Mouse (Mus musculus): ENCODE data around the gene Dclk2. TPM values are rescaled to one million over a fixed set of nuclear protein-coding genes. Genes with fewer than 3 reads are reported as not detected.

Gene Dclk2
- 1 to 10 TPM; 2.6 to 4.2 TPM for total RNA-seq (2021)
- long read RNA-seq, experiment 1, full-length matches to known transcripts: 2 of 4 reads
- long read RNA-seq, experiment 1, partial matches to known transcripts: 1 of 4 reads
- long read RNA-seq, experiment 1, other reads (novel, unspliced or antisense): 1 of 4 reads
- long read RNA-seq, experiment 2, partial matches to known transcripts: 0 of 2 reads
- long read RNA-seq, experiment 2, other reads (novel, unspliced or antisense): 1 of 2 reads

DNA sequence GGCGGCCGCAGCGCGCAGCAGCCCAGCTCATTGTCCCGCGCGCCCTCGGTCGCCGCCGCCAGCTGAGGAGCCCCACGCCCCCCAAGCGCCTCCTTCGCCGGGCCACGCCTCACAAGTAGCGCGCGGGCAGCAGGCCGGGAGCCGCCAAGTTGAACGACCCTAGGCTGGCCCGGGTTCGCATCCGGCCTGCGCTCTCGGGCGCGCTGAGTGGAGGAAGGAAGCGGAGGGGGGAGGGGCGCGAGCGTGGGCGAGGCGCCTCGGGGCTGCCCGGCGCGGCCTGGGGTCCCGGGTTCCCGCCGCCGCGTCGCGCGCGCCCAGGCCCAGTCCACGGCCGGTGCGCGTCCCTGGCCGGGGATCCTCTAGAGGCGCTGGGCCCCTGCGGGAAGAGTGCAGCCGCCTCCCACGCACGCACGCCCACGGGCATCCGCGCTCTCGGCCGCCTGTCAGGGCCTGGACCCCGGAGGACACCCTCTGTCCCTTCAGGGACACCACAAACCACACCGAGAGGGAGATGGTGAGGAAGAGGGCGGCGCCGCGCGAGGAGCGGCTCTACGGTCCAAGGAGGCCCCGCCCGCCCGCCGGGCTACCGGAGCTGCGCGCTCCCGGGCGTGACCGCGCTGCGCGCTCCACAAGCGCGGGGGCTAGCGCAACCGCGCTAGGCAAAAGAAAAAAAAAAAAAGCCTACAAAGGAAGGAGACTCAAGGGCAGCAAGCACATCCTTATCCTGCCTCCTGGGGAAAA is at the start of gene Dclk2:
TSS of gene Dclk2 (minus strand) at position 510 of the 741 bp plus-strand sequence.
- intact Hi-C loops (cut with DNase I): loop anchor here (5.0 to 10.0 kb wide), 2 partner anchors 54 to 83 kb away; no protein-coding TSS in a partner anchor
- DNase-seq: peak; percentile 84 to 86

DNA sequence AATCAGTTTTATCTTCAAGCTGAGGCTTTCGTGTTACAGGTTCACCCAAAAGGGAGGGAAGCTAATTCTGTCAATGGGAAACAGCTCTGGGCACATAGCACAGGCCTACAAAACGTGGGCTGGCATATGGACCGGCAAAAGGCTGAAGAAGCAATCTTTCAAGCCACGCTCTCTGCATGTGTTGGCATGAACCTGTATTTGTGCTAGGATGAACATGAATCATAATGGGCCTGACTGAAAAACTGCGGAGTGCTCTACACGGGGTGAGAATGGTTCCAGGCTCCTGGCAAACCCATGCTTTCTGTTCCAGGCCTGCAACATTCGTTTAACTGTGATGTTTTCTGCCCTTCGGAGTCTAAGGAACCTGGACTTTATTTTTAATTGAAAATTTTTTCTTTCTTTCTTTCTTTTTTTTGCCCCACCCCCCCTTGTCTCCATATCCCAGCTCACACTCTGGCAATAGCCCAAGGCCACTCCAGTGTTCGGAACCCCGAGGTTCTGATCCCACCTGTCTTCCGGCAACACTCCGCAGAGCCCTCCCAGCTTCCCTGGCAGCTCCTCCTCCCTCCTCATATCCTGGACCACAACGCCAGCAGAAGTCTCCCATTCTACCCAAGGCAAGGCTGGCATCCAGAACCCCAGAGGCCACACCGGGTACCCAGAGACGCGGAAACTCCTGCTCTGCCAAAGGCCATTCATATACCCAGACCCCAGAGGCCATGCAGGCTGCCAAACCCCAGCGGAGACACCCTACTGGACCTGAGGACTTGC is 42.2 kb upstream of the Dclk2 start:
- DNase-seq: no peak
- intact Hi-C loops (cut with DNase I): no loop called here

DNA sequence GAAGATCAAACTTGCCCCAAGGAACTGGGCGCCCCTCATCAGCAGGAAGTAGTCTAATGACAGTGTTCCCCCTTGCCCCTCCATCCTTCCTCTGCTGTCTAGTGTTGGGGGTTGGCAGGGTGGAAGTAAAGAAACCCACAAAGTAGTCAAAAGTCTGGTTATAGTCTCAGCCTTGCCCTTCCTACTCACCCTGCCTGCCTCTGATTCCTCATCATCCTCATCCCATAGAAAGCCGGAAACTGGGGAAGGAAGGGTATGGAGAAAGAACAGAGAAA is 40.7 kb upstream of the Dclk2 start:
- intact Hi-C loops (cut with DNase I): no loop called here
- DNase-seq: no peak

DNA sequence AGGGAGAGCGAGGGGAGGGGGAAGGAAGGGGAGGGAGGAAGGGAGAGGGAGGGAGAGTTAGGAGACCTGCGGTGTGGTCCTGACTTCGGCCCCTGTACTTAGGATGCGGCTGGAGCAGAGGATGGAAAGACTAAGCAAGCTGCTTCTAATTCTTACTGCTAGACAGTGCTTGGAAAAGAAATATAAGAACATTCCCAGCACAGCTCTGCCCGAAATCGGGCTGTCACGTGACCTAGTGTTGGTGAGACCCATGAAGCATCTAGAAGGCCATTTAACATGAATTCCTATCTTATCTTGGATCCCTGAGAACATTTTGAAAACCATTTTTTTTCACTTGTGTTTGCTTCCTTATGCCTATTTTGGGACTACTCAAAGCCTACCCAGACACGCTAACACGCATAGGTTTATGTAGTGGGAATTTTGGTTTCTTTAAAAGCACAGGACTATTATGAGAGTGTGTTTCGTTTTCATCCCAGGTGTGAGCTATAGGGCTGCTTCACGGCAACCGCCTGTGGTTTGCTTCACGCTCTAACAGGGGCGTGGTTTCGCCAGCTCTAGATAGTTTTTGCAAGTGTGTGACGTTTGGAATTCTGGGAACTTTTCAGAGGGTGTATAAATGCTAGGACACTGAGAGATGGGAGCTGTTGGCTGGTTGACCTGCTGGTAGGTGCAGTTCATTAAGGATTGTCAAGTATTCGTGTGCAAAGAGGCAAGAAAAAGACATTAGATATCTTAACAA is 40.2 kb upstream of the Dclk2 start:
- intact Hi-C loops (cut with DNase I): no loop called here
- no peak for DNase-seq

DNA sequence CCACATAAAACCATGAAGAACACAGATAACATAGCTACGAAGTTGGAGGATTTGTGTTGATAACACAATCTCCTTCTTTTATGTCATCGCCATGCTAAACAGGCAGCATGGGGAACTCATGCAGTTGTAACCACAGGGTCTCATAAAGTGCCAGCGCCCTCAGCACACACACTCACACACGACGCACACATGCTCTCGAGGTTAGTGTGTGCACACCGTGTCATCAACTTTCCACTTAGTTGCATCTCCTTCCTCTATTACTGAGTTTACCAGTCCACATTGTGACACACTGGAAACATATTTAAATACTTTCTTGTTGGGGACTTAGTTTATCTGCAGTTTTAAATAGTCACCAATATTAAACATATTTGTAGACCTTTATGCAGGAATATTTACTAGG is 38.4 kb upstream of the Dclk2 start:
- DNase-seq: no peak
- intact Hi-C loops (cut with DNase I): no loop called here

DNA sequence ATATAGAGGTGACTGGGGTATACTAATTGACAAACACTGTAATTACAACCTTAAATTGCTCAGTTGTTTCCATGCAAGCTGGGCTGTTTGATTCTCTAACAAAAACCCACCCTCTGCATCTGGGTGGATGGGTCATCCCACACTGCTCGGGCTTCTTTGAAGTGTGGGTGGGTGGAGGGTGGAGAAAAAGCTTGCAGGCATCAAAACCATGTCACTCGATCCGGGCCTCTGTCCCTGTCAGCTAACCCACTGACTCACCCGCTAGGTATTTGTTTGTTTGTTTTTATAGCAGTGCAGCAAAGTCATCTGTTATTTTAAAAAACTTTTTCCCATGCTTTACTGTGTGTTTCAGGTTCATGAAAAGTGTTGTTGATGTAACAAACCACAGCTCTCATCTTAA is 34.7 kb upstream of the Dclk2 start:
- intact Hi-C loops (cut with DNase I): no loop called here
- no peak for DNase-seq

DNA sequence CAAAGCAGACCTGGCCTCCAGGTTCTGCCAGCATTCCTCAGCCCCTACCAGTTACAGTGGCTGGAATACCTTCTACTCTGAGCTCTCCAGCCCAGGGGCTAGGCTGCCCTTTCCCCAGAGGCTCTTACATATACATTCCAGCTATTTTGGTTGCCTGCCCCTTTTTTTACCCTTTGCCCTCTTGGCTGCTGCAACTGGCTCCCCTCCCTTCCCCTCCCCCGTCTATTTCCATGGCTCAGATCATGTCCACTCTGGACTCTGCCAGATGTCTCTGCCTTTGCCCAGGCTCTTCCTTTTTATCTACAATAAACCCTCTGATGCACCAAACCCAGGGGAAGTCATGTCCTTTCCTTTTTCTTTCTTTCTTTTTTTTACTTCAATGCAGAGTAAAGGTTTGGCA is 33.9 kb upstream of the Dclk2 start:
- DNase-seq: no peak
- intact Hi-C loops (cut with DNase I): no loop called here

DNA sequence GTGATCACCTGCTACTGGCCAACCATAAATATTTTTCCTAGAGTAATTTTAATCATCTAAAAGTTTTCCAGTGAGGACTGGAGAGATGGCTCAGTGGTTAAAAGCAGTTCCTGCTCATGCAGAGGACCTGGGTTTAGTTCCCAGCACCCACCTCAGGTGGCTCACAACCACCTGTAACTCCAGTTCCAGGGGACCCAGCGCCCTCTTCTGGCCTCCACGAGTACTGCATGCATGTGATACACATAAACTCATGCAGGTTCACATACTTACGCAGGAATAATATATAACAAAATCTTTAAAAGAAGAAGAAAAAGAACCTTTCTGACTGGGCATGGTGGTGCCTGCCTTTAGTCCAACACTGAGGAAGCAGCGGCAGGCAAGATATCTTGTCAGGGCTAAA is 33.2 kb upstream of the Dclk2 start:
- no peak for DNase-seq
- intact Hi-C loops (cut with DNase I): no loop called here

DNA sequence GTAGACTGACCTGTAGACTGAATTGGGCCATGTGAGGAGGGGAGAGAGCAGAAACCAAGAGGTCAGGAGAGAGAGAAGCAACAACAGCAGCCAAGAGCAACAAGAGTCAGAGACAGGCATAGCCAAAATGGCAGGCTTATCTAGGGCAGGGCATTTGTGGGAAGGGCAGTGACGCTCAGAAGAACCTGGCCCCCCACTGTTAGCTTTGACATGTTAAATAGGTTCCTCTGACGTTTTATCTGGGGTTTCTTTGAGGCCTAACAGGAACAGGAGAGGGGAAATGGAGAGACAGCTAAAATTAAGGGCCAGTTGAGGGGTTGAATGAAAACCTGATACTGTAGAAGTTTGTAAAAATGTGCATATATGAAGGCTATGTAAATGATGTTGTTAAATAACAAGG is 30.0 kb upstream of the Dclk2 start:
- intact Hi-C loops (cut with DNase I): no loop called here
- DNase-seq: no peak

DNA sequence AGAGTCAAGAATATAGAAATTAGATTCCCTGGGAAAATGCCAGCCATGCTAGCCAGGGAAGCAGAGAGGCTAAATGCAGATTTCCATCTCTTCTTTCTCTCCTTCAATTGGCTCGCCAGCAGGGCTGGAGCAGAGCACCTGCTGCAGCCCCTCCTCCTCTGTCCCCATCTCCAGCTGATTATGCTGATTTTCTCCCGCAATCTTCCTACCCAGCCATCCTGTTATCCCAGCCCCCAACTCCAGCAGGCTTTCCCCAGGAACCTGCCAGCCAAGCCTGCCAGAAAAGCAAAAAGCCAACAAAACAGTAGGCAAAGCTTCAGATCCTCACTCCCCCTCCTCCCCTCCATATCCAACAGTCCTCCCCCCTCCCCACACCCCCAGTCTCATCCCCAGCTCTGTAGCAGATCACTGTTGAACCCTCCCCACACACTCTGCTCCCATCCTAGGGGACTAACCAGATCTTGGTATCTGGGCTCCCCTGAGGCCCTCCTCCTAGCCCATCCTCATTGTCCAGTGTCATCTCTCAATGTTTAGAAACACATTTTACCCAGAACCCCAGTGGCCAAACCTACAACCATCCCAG is 15.7 kb upstream of the Dclk2 start:
- DNase-seq: no peak

DNA sequence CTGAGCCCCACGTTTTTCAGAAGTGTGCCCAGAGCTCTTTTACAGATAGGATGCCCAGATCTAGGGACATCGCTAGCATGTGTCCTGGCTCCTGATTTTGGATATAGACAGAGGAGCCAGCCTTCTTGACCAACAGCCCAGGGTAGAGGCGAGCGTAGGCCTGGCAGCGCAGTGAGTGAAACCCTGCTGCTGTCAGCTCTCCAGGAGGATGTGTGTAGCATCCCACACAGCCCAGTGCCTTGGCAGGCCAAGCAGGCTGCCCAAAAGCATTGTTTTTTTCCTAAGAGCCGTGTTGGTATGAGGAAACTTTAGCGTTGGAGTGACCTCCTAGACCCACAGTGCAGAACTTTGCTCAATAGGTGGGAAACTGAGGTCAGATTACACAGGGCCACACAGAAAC is 12.8 kb upstream of the Dclk2 start:
- intact Hi-C loops (cut with DNase I): no loop called here
- DNase-seq: no peak

More for the DNA sequence above, 15.7 kb upstream of the Dclk2 start:
- intact Hi-C loops (cut with DNase I): no loop called here

DNA sequence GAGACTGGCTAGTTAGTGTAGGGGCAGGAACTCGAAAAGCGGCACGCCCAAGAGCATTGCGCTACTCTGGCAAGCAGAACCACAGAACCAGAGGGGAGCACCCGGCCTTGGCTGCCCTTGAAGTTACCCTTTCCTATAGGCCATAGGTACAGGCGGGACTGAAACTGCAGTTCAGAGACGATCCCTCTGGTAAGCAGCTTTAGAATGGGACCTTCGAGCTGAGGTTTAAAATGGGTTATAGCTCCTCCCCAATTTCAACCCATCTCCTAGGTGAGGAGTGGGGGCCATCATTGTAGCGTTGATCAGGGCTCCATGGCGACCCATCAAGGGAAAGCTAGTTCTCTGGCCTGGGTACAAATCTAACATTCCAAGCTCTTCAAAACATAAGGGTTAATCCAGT is 3.0 kb upstream of the Dclk2 start:
- no peak for DNase-seq
- intact Hi-C loops (cut with DNase I): loop anchor here (5.0 to 10.0 kb wide), 2 partner anchors 51 to 86 kb away; no protein-coding TSS in a partner anchor

DNA sequence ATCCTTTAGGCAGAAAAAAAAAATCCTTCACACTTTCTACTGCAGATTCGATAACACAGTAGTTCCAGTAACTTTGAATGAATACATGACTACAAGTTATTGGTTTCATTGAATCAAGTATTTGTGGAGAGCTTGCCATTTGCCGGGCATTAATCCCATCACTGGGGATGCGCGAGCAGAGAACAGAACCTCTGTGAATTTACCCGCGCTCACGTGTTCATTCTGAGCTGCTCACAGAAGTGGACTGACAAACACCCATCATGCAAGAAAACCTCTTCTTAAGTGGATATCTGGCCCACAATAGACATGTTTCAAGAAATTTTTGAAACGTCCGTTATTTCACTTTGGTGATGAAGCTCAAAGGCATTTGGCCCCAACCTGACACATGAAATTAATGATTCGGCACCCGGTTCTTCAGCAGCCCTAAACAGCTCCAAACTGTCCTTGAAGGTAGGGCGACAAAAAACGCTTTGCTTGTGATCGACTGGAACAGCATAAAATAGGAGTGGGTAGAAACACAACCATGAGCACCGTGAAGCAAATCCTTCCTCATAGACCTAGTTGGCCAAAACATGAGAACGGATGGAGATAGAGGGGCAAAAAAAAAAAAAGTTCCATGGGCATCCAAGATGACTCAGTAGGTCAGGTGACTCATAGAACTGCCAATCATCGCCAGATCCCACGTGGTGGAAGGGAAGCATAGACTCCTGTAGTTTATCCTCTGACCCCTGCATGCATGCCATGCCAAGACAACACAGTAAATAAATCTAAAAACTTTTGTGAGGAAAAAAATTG is 726 bp upstream of the Dclk2 start:
- intact Hi-C loops (cut with DNase I): loop anchor here (5.0 to 10.0 kb wide), 2 partner anchors 53 to 84 kb away; no protein-coding TSS in a partner anchor
- no peak for DNase-seq

DNA sequence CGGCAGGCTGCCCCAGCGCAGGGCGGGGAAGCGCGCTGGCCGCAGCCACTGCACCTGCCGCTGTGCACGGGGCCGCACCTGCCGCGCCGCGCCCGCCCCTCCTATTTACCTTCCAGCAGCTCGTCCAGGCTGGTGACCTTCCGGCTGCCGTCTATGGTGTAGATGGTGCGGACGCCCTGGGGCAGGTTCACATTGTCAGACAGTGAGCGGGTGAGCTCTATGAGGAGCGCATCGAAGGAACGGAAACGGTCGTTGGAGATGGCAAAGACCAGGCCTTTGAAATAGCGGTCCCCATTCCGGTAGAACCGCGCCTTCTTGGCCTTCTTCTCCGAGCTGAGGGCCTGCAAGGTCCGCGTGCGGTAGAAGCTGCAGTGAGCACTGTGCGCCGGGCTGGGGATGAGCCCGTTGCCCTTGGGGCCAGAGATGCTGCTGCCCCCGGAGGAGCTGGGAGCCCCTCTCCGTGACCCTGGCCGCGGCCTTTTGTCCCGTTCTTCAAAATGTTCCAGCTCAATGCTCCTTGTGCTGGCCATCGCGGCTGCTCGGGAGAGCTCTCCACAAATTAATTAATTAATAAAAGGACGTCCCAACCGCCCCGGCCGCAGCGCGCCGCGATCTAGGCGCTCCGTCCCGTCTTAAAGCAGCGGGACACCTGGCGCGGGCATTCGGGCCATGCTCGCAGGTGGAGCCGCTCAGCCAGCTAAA is 860 bp downstream of the Dclk2 start:
- intact Hi-C loops (cut with DNase I): loop anchor here (5.0 to 10.0 kb wide), 2 partner anchors 55 to 82 kb away; no protein-coding TSS in a partner anchor
- DNase-seq: no peak

DNA sequence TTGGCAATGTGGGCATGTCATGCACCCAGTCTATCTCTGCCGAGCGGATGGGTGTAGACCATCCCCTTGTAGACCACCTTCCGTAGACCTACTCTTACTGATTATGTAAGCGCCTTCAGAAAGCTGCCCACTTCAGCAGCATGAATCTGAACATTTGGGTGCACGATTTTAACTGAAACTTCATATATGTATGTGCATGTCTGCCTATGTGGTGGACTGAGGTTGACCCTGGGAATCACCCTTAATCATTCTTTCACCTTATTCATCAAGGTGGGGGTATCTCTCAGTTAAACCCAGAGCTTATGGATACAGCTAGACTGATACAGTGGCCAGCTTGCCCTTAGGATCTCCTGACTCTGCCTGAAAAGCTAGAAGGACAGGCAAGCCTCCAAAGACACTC is 3.6 kb downstream of the Dclk2 start:
- intact Hi-C loops (cut with DNase I): no loop called here
- no peak for DNase-seq

DNA sequence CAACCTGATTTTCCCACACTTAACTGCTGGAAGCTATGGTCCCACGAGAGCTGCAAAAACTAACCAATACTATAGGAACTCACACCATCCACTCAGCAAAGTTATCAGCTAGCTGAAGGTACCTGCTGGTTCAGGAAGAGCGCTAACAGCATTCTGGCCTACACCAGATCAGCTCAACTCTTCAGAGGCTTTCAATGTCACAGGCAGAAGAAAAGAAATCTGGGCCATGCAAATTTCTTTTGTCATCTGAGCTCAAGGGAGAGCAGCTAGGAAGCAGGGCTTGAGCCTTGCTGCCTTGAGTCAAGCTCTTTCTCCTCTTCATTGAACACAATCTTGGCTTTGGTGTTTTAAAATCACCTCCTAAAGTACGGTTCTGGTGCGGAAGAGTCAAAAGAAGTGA is 4.0 kb downstream of the Dclk2 start:
- intact Hi-C loops (cut with DNase I): no loop called here

DNA sequence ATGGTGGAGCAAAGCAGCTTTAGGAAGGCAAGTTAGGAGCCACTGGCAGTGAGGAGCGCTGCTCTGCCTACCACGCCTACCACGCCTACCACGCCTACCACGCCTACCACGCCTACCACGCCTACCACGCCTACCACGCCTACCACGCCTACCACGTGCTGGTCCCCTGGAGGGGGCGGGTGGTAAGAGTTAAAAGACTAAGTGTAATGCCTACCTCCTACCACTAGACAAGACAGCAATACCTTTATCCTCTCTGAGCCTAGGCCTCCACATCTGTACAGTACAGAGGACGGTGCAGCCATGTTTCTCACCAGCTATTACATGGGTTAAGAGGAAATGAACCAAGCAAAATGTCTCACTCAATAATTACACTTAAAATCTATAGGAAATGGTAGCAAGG is 5.4 kb downstream of the Dclk2 start:
- intact Hi-C loops (cut with DNase I): no loop called here
- no peak for DNase-seq

More for the DNA sequence above, 4.0 kb downstream of the Dclk2 start:
- no peak for DNase-seq

DNA sequence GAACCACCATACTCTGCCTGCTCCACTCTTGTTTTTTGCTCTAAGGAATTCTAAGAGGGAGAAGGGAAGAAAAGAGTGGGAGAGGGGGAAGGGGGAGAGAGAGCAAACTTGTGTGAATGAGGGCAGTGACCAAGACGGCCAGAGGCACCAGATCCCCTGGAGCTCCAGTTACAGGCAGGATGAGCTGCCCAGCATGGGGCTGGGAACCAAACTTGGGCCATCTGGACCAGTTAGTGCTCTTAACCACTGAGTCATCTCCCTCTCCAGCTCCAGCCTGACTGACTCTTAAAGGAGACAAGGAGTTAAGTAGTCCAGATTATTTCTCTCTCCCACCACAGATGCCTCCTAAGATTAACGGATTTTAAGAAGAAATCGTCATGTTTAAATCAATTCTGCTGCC is 6.3 kb downstream of the Dclk2 start:
- DNase-seq: no peak
- intact Hi-C loops (cut with DNase I): no loop called here

DNA sequence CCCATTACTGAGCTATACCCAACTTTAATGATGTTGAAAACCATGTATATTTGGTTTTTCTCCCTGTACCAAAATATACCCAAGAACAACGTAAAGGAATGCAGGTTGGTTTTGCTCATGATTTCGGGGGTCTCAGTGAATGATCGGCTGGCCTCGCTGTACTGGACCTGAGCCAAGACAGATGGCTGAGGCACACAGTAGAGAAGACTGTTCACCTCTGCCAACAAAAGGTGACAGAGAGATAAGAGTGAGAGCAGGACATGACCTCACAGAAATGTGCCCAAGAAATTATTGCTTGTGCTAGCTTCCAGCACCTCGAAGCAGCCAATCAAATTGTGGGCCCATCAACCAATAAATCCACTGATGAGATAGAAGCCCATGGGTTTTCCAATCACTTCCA is 22.3 kb downstream of the Dclk2 start:
- intact Hi-C loops (cut with DNase I): no loop called here
- no peak for DNase-seq

Measured in heart, postnatal 14 days (tissue).